In the genomic region with DNA sequence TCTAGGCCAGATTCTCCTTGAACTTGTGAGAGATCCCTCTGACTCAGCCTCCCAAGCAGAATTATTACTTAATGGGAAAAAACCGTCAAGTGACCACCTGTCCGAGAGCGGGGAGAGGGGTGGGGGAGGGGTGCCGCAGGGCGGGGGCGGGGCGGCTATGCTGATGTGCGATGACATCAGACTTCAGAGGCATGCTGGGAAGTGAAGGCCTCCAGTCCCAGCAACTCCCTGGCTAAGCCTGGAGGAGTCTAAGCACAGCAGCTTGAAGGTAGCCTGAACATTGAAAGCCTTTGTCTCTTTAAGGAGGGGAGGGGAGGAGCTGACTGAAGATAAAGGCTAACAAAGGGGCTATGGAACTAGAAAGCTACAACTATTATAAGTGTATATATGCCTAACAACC, we compare ENCODE assay signal across 16 mouse cellular contexts.
"Had no signal": no experiment of that assay in that cellular context is flagged by ENCODE, and none has a peak within 500 bp of the region (broad histone marks: within the 10 kb centered on the region; RNA-seq: fewer than 3 reads in every experiment).

No protein-coding gene starts in this region.

- H3K4me3 ChIP-seq: limb, embryonic 15.5 days; liver, embryonic 13.5 days; neural tube, embryonic 13.5 days had no signal

- H3K4me1 ChIP-seq: limb, embryonic 15.5 days had no signal

- H3K27ac ChIP-seq: kidney, postnatal 0 days; limb, embryonic 15.5 days; liver, embryonic 13.5 days; neural tube, embryonic 13.5 days had no signal

- H3K9me3 ChIP-seq: limb, embryonic 15.5 days; liver, embryonic 13.5 days had no signal

- H3K27me3 ChIP-seq: limb, embryonic 15.5 days; neural tube, embryonic 13.5 days had no signal

- H3K4me2 ChIP-seq: limb, embryonic 15.5 days; liver, embryonic 13.5 days; midbrain, embryonic 11.5 days; neural tube, embryonic 13.5 days had no signal

- DNase-seq: kidney, adult 2 months; kidney, postnatal 36 days; layer of hippocampus, adult 9-11 months; layer of hippocampus, postnatal 36 days; liver, embryonic 13.5 days; lung, adult 18-20 months; lung, postnatal 36 days; retina, postnatal 1 day; right cerebral cortex, postnatal 14 days; thymus, postnatal 4 days had no signal

- H3K36me3 ChIP-seq: limb, embryonic 15.5 days; liver, embryonic 13.5 days had no signal

- ATAC-seq: intestine, embryonic 16.5 days; midbrain, embryonic 16.5 days had no signal

- H3K9ac ChIP-seq: limb, embryonic 15.5 days; liver, embryonic 13.5 days; neural tube, embryonic 13.5 days had no signal
